In the genomic region with DNA sequence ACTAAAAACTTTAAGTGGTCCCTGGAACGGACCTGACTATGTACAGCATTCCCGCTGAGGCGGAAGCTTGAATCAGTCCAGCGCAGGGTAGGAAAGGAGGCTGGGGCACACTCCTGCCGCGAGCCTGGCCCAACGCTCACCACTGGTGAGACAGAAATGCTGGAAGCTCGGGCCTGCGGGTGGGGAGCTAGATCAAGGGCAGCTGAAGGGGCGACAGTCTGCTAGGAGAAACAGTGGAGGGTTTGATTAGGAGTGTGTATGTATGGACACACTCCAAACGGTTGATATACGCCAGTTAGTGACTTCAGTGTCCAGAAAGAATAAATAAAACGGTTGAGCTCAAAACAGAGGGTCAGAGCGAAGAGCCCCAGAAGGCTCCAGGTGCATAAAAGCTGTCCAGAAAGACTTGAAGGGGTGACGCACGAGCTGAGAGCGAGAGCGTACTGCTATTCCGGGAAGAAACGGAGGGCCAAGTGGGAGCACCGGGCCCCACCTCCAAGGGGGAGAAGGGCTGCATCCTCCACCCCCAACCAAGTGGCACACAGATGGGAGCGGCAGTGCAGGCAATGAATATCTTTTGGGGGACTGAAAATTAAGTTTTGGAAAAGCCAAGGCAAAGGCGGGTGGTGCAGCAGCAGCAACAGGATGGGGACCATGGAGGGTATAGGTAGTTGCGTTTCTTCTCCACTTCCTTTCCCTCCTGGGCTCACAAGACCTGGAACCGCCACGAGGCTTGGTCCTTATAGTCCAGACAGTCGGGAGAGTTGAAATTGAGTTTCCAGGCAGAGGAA, we compare ENCODE assay signal across 8 mouse cellular contexts. TPM values are rescaled to one million over a fixed set of nuclear protein-coding genes. Genes with fewer than 3 reads are reported as not detected.
DNase-seq lines count a peak whose midpoint lies in the region; ATAC-seq lines count a peak whose summit lies in the region.

No protein-coding gene starts in this region.

- H3K4me3 ChIP-seq in hindbrain, embryonic 14.5 days (replicated peaks; ENCODE audit: low read length) = peak overlapping the region; percentile 23; the same call in 1 of the 2 replicates

- no peaks in the 10 kb centered on the region for H3K36me3 ChIP-seq in hindbrain, embryonic 14.5 days (replicated peaks; ENCODE audit: control insufficient read depth, insufficient read depth)

- no peak for ATAC-seq in cerebellum, adult (ENCODE audit: insufficient number of reproducible peaks, low FRiP score, low TSS enrichment)
- no peak for ATAC-seq in hindbrain, embryonic 14.5 days (ENCODE audit: low FRiP score)

- no peaks in the 10 kb centered on the region for H3K9me3 ChIP-seq in hindbrain, embryonic 14.5 days (ENCODE audit: control insufficient read depth, low read length)

- 5% methylated on average over 27 of the region's 27 CpGs for WGBS in hindbrain, embryonic 14.5 days

- H3K27ac ChIP-seq in hindbrain, embryonic 14.5 days = no peak overlapping the region

- DNase-seq in cerebellum, postnatal 14 days = peak; percentile 30 to 44
- peak; percentile 23 for DNase-seq in right cerebral cortex, postnatal 25 days
- no peak for DNase-seq in right cerebral cortex, postnatal 14 days
- no peak for DNase-seq in hindbrain, embryonic 14.5 days (ENCODE audit: low spot score)
- no peak for DNase-seq in thymus, postnatal 4 days
- DNase-seq in T-cell, adult 2 months (ENCODE audit: low spot score) = no peak
- DNase-seq in layer of hippocampus, adult 8-10 months (ENCODE audit: low spot score in 2 of 2) = no peak

- H3K9ac ChIP-seq in hindbrain, embryonic 14.5 days = no peak overlapping the region

- H3K27me3 ChIP-seq in hindbrain, embryonic 14.5 days (ENCODE audit: control insufficient read depth, insufficient read depth, low read length) = peaks cover 88% of the 10 kb centered on the region

- H3K4me2 ChIP-seq in hindbrain, embryonic 14.5 days (replicated peaks) = peak overlapping the region; percentile 44; the same call in 1 of the 2 replicates

- H3K4me1 ChIP-seq in hindbrain, embryonic 14.5 days (replicated peaks; ENCODE audit: control insufficient read depth, insufficient read depth, low read length) = no peaks in the 10 kb centered on the region; the same call in 1 of the 2 replicates

RNA-seq across cellular contexts. Expression of gene Otx1, which starts 7.0 kb away (rescaled TPM):
- polyA plus RNA-seq in hindbrain, embryonic 14.5 days (2014; fragmentation: Nextera tagmentation; extraction: Ambion mirVana) = 0.37 and 1.6 TPM in 2 replicates
- 1 to 10 TPM; 2.7 to 5.5 (median 3.5) TPM for total RNA-seq in layer of hippocampus, adult 8-10 months (2022)

Comparison
In these comparisons a context has a peak if more than half of its experiments do, and no peak if none do; other contexts are left out.
1. DNase-seq: peak in cerebellum, postnatal 14 days (2 of 2) and right cerebral cortex, postnatal 25 days (single experiment); none in right cerebral cortex, postnatal 14 days (single experiment), hindbrain, embryonic 14.5 days (single experiment), thymus, postnatal 4 days (single experiment), T-cell, adult 2 months (single experiment) and layer of hippocampus, adult 8-10 months (0 of 2).